Mouse (Mus musculus) G1E-ER4 (cell line): ENCODE measurements around the gene Clcn2. TPM values are rescaled to one million over a fixed set of nuclear protein-coding genes. Genes with fewer than 3 reads are reported as not detected.

Source experiments
- GATA1 ChIP-seq: IDR thresholded peaks from one replicate; pipeline ENCODE4 v1.8.0; 2012; ENCODE audit warnings: low read length, inconsistent platforms
- polyA plus RNA-seq: library from polyadenylated mRNA; stranded (reverse); fragments of >175 nt; gene quantifications from 2 replicates; pipeline ENCODE4 v1.2.3, GENCODE M21; 2012

Gene Clcn2
- polyA plus RNA-seq, 1 experiment, result 20.2 TPM

GRCm38 (mm10) chr16:20730293-20730711 lies 12.8 kb upstream of the Clcn2 start:
- TF ChIP-seq GATA1, result no peak

- TF ChIP-seq GATA1, result no peak
Observed at GRCm38 (mm10) chr16:20726384-20726783, 8.8 kb upstream of the Clcn2 start.

DNA sequence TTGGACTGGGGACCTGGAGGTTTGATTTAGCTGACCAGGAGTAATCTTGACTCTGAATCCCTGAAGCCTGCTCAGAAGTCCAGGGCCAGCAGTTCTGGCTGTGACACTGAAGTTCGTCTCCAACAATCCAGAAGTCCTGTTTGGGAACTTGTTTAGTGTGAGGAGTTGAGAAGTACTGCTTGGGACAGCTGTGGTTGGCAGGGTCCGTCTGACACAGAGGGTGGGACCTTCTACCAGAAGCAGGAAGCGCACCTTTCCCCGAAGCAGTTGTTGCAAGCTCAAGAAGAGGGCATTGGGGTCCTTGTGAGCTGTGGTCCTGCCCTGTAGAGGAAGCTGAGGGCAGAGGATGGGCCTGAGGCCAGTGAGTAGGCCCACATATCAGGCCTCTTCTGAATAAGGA lies 8.2 kb upstream of the Clcn2 start:
- no peak for TF ChIP-seq GATA1

- TF ChIP-seq GATA1, result no peak
Observed at GRCm38 (mm10) chr16:20725321-20725720, 7.8 kb upstream of the Clcn2 start.

DNA sequence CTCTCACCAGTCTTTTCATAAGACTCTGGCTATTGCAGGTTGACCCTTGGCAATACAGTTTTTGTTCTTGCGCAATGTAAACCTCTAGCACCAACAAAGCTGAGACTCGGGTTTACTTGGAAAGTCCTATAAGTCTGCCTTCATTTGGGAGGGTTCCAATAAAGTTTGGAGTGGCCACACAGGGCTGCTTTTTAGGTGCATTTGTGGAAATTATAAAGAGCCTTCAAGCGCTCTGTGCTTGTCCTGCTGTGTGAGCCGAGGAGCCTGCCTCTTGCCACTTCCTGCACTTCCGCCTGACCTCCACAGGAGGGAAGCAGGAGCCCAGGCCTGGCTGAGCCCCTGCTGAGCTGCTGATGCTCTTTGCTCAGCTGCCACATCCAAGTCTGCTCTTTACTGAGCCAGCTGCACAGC lies 6.8 kb upstream of the Clcn2 start:
- TF ChIP-seq GATA1, result no peak

DNA sequence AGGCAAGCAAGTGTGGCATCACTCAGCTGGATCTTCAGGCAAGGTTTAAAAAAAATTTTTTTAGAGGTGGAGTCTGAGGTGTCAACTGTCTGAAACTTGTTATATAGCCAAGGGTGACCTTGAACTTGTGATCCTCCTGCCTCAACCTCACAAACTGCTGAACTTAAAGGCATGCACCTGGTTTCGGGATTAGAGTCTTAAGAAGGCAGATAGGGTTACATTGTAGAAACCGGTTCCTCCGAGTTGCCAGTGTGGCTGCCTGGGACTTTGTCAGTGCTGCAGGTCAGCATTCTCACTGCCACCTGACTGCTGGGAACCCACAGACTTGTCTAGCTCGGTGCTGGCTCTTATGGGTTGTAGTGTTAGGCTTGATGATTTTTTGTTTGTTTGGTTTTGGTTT lies 5.7 kb upstream of the Clcn2 start:
- TF ChIP-seq GATA1, result no peak

GRCm38 (mm10) chr16:20722736-20723135 lies 5.2 kb upstream of the Clcn2 start:
- TF ChIP-seq GATA1, result no peak

- TF ChIP-seq GATA1, result no peak
Observed at GRCm38 (mm10) chr16:20721808-20722207, 4.3 kb upstream of the Clcn2 start.

DNA sequence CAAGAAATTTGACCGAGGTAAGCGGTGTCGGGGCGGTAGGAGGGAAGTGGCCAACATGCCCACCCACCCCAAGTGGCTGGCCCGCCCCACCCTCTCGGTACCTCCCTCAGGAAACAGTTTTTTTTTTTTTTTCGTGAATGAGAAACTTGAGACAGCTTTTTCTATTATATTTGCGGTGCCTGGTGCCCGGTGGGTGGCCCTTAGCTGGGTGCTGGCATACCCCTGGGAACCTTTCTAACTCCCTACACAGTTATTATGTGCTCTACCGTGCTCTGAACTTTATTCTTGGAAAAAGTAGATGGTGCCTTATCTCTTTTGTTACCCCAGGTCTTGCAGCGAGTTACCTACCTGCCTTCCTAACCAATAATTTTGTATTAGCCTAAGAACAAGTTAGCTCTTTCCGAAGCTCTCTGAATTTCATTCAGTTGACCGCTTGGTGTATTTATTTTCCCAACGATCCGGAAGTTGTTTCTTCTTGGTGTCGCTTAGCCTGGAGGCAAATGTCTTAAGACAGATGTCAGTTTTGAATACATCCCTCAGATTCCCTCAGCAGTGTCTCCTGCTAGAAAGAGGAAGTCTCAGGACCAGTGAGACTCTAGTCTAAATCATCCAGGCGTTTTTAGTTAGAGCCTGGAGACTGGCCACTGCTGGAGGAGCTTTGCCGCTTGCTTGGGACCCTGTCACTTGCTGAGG lies 578 bp upstream of the Clcn2 start:
- no peak for TF ChIP-seq GATA1

DNA sequence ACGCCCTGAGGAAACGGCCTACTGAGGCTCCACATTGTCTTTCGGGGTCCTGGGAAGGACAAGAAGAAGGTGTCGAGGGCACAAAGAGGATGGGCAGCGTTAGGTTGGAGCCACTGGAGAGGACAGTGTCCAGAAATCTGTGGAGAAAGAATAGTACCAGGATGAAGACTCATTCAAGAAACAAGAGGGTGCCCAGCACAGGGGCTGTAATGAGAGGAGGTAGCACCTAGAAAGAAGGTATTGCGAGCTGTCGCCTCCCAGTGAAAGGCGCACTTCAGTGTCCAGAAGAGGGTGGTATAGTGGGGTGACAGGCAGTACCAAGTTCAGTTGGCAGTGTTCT lies 735 bp downstream of the Clcn2 start:
- no peak for TF ChIP-seq GATA1

GRCm38 (mm10) chr16:20715976-20716840 lies 1.3 kb downstream of the Clcn2 start:
- no peak for TF ChIP-seq GATA1

GRCm38 (mm10) chr16:20715566-20715965 lies 2.0 kb downstream of the Clcn2 start:
- no peak for TF ChIP-seq GATA1

DNA sequence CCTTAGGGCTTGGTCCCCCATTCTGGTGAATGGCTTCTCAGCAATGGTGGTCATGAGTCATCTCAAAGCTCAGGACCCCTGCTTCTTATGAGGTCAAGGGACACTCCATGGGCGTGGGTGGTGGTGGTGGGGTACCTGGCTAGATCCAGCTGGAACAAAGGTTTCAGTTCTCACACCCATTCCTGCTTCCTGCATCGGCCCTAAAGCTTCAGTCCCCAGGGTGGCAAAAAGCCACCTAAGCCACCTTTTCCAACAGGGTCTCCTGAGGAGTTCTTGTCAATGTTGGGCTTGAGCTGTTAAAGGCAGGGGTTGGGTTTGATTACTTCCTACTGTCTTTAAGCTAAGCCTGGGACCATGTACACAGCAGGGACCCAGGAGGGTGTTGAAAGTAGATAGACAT lies 2.4 kb downstream of the Clcn2 start:
- TF ChIP-seq GATA1, result no peak

DNA sequence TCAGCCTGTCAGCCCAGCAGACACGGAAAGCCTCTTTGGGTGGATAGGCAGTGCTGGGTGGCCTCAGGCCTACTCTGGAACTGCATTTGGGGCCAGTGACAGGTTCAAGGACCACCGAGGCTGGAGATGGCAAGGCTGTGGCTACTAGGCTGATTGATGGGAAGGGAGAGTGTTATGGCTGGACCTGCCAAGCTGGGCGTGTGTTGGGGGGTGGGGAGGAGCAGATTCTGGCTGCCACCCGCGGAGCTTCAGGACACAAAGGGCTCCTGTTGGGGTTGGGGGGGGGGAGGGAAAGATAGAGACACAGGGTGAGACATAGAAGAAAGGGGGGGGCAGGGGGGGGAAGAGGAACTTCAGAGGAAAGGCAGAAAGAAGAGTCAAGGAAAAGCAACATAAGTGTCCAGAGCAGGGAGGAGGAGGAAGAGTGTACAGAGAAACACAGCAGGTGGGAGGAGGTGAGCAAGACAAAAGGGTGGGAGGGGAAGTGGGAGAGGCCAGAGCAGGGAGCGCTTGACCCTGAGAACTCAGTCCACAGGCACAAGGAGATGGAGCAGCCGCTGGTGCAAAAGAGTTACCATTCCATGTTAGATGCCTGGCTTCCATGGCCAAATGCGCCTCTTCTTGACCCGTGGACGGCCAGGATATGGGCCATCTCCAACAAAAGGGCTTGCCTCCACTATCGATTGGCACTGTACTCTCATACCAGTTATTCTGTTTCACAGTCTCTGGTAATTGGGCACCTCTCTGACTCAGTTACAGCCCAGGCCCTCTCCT lies 3.1 kb downstream of the Clcn2 start:
- no peak for TF ChIP-seq GATA1

DNA sequence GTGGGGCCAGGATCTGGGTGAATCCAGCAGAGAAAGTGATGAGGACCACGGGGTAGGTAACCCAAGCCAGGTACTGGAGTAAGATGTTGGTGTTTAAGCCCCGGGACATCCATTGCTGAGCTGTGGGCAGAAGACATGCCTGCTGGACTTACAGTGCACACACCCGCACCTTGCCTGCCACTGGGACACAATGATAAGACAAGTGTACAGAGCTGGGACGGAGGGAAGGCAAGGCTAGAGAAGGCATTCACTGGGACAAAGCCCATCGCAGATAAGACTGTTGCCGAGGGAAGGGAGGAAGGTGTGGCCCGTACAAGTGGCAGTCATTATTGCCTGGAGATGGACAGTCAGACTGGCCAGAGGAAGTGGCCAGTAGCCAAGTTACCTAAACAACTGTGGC lies 4.7 kb downstream of the Clcn2 start:
- TF ChIP-seq GATA1, result peak; percentile 22

DNA sequence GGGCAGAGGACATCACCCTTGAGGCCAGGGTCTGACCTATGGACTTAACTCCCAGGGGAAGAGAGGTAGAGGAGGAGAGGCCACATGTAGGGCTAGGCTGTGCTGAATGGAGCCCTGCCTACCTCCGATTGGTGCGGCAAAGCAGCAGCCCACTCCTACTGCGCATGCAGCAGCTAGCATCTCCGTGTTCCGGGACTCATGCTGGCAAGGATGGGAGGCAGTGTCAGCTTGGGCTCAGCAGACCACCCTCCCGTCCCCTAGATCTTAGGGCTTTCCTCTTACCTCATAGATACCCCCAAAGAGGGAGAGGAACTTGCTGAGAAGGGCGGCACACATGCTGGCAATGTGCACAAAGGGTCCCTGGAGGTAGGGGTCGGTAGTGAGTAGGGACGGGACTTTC lies 5.4 kb downstream of the Clcn2 start:
- no peak for TF ChIP-seq GATA1
